Mouse (Mus musculus) heart, postnatal 4 days (tissue): ENCODE results near the gene Dph1. TPM values are rescaled to one million over a fixed set of nuclear protein-coding genes. Genes with fewer than 3 reads are reported as not detected.
A peak's percentile ranks its signal among the peaks of the same experiment; 100 is the strongest.

Source experiments
- DNase-seq: peaks from one replicate; pipeline ENCODE4 v3.0.0; 2021
- total RNA-seq, 2 experiments: library from RNA; stranded (reverse); gene quantifications; 2 replicates each; pipeline ENCODE4 v1.2.3; 2021

Gene Dph1
- 10 to 100 TPM; 15.0 to 17.4 TPM for total RNA-seq

- DNase-seq = no peak
Observed at GRCm38 (mm10) chr11:75190905-75191441, at the start of gene Dph1. Dph1 (minus strand) TSS chr11:75191241.

GRCm38 (mm10) chr11:75240158-75240934 lies 49.3 kb upstream of the Dph1 start:
- DNase-seq = peak; percentile 74

DNA sequence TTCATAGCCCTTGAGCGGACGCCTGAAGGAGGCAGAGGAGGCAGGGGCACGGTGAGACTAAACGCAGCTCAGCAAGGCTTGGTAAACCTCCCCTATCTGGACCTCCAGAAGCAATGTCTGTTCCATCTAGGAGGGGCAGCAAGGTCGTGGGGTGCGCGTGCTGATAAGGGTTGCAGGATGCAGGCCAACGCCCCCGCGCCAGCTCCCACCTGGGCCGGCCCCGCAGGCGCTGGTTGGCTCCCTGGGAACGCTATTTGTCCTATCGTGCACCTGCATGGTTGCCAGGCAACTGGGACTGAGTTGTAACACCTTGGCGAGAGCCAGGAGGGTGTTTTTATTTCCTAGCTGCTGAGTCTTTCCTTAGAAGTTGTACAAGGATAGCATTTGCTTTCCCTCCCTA lies 43.7 kb upstream of the Dph1 start:
- no peak for DNase-seq

DNA sequence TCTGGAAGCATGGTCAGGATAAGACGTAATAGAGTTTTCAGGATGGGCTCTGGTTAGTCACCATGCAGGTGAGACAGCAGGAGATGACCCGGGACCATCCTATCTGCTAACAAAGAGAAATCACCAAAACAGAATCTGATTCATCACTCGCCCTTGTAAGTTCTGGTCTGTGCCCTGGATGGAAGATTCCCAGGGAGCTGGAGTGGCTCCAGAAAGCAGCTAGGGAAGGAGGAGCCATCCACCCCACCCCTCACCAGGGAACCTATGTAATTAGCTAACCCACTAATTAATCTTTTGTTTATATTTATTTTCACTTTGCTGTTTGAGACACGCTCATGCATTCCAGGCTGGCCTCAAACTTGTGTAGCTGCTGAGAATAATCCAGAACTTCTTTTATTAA lies 41.4 kb upstream of the Dph1 start:
- DNase-seq = no peak

- DNase-seq = peak; percentile 78
Observed at GRCm38 (mm10) chr11:75231756-75232155, 40.7 kb upstream of the Dph1 start.

GRCm38 (mm10) chr11:75230272-75230760 lies 39.3 kb upstream of the Dph1 start:
- no peak for DNase-seq

- DNase-seq = no peak
Observed at GRCm38 (mm10) chr11:75229289-75229688, 38.2 kb upstream of the Dph1 start.

DNA sequence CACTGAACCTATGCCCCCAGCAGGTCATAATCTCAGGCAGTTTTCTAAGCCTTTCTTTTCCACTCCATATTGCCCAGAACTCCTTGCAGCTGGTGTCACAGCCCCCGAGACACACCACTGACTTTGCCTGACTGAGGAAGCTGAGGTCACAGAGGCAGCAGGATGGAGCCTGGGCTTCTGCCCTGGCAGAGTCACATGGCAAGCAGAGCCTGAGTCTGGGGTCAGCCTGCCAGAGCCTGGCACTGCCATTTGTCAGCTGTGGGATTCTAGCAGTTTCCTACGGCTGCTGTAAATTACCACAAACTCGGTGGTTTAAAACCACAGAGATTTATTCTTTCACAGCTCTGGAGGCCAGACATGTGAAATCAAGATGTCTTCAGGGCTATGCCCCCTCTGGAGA lies 36.6 kb upstream of the Dph1 start:
- DNase-seq = no peak

DNA sequence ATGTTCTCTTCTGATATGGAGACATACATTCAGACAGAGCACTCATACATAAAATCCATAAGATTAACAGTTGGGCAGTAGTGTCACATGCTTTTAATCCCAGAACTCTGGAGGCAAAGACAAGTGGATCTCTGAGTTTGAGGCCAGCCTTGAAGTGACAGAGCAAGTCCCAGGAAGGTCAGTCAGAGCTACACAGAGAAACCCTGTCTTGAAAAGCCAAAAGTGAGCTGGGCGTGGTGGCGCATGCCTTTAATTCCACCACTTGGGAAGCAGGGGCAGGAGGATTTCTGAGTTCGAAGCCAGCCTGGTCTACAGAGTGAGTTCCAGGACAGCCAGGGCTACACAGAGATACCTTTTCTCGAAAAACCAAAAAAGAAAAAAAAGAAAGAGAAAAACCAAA lies 33.8 kb upstream of the Dph1 start:
- no peak for DNase-seq

GRCm38 (mm10) chr11:75224062-75224461 lies 33.0 kb upstream of the Dph1 start:
- DNase-seq = no peak

DNA sequence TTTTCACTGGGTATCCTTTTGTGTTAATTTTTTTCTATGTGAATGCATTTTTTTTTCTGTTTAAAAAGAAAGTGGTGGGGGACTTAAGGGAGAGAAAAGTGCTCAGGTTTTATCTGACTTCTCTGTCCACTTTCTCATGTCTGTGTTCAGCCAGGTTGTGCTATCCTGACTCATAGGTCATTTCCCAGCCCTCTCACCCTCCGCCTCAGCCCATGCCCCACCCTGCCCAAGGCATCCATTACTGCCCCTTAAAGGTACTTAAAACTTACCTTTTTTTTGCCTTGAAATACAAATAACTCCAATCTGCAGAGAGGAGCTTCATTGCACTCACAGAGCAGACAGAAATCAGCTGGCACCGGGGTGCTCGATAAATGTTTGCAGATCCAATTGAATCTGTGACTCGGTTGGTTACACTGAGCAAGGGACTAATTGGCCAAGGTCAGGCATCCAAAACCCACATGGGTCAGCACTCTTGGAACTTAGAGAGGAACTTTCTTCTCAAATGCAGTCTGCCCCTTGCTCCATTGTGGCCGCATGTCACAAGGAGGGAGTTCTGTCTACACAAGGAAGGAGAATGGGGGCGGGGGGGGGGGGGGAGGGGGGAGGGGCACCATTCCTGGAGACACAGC lies 29.6 kb upstream of the Dph1 start:
- DNase-seq = no peak

DNA sequence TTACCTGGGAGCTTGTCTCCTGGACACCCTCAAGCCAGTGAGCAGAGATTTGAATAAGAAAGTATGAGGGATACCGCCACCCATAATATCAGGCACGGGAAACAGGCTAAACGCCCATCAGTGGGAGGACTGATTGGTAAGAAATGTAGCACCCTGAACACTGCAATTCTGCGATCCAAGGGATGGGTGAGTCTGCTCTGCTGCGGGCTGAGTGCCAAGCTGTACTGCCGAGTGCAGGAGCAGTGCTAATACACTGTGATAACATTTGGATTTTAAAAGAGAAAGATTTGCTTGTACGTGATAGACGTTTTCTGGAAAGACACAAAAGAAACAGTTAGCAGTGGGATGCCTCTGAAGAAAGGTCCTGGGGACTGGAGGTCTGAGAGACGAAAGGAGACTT lies 29.1 kb upstream of the Dph1 start:
- peak; percentile 61 for DNase-seq

GRCm38 (mm10) chr11:75214081-75214950 lies 23.3 kb upstream of the Dph1 start:
- DNase-seq = no peak

- peak; percentile 53 for DNase-seq
Observed at GRCm38 (mm10) chr11:75213372-75214080, 22.5 kb upstream of the Dph1 start.

- DNase-seq = no peak
Observed at GRCm38 (mm10) chr11:75212876-75213275, 21.8 kb upstream of the Dph1 start.

DNA sequence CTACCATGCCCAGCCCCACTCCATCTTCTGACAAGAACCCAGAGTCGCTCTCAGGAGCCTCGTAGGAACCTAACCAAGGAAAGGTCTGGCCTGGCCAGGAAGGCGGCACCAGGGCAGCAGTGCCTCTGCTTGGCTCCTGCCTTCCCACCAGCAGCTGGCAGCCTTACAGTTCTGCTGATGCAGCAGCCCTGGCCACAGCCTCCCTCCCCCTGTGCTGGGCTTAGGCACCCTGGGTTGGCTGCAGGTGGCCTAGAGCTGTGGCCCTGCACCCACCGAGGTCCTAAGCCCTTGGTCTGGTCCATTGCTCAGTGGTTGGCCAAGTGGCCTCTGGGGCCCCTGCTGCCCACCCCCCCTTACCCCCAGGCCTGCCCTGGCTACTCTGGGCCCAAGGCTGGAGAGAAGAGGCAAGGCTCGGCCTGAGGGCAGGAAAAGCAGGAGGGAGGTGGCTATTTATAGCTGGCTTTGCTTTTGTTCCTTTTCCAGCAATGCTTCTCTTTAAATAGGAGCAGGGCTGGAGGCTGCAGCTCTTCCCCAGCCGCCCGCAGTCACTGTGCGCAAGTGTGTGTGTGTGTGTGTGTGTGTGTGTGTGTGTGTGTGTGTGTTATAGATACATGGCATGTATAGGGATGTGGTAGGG lies 21.1 kb upstream of the Dph1 start:
- peak; percentile 54 for DNase-seq

- no peak for DNase-seq
Observed at GRCm38 (mm10) chr11:75210755-75211154, 19.7 kb upstream of the Dph1 start.

GRCm38 (mm10) chr11:75210093-75210492 lies 19.1 kb upstream of the Dph1 start:
- DNase-seq = no peak

- no peak for DNase-seq
Observed at GRCm38 (mm10) chr11:75209363-75209762, 18.3 kb upstream of the Dph1 start.

DNA sequence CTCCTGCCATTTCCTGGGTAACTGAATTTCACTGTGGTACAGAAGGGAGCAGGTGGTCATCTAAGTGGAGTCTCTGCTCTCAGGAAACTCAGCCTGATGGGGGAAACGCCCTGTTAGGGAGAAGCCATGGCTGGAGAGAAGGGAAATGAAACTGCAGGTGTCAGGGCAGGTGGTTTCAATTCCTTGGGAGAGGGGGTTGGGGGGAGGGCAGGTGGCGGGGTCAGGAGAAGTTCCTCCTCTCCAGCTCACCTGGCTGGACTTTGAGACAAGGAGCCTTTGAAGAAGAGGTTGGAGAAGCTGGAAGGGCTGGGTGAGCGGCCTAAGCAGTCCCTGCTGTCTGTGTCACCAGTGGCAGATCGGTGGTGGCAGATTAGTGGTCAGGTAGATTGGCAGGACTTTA lies 15.3 kb upstream of the Dph1 start:
- DNase-seq = no peak

- DNase-seq = no peak
Observed at GRCm38 (mm10) chr11:75204472-75204871, 13.4 kb upstream of the Dph1 start.

DNA sequence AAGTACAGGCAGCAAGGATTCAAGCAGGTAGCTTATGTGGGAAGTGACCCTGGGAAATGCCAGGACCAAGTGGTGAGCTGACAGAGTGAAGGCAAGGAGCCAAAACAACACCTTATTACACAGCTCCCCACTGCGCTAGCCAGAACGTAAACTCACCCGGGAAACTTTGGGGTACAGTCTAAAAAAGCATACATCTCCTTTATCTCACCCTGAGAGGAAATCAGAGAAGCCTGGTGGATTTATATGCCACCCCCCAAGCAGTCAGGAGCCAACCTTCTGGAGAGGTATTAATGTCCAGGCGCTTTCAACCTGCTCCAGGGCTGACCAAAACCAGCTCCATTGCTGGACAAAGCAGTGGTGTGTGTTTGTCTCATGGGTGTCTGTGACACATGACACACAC lies 12.9 kb upstream of the Dph1 start:
- no peak for DNase-seq
